Mouse (Mus musculus) kidney, embryonic 15.5 days (tissue): ENCODE data around the gene Smad6. TPM values are rescaled to one million over a fixed set of nuclear protein-coding genes. Genes with fewer than 3 reads are reported as not detected.

Experiments
- ATAC-seq: fragments of 200-750 bp; cut with Nextera tagmentation; replicated peaks from 2 replicates; pipeline ENCODE4 v1.8.0; 2017; ENCODE audit warnings: moderate TSS enrichment; ENCODE audit not compliant: low FRiP score
- H3K27ac ChIP-seq: fragments of 300-500 bp; sonication (generic); 2 replicates; pipeline ENCODE4 v1.5.1; 2015; ENCODE audit warnings: mild to moderate bottlenecking, inconsistent platforms
- H3K27me3 ChIP-seq: fragments of 300-500 bp; sonication (generic); 2 replicates; pipeline ENCODE4 v1.6.1; 2015; ENCODE audit warnings: inconsistent platforms
- H3K36me3 ChIP-seq: fragments of 300-500 bp; sonication (generic); 2 replicates; pipeline ENCODE4 v1.6.1; 2015; ENCODE audit warnings: inconsistent platforms
- H3K4me1 ChIP-seq: fragments of 300-500 bp; sonication (generic); 2 replicates; pipeline ENCODE4 v1.6.1; 2015; ENCODE audit warnings: inconsistent platforms
- H3K4me2 ChIP-seq: fragments of 300-500 bp; sonication (generic); 2 replicates; pipeline ENCODE4 v1.6.1; 2015; ENCODE audit warnings: moderate library complexity, mild to moderate bottlenecking, inconsistent platforms
- H3K4me3 ChIP-seq: fragments of 300-500 bp; sonication (generic); replicated peaks from 2 replicates; pipeline ENCODE4 v1.5.1; 2015; ENCODE audit warnings: mild to moderate bottlenecking, inconsistent platforms
- H3K9ac ChIP-seq: fragments of 300-500 bp; sonication (generic); 2 replicates; pipeline ENCODE4 v1.6.1; 2015; ENCODE audit warnings: mild to moderate bottlenecking, inconsistent platforms
- H3K9me3 ChIP-seq: fragments of 300-500 bp; sonication (generic); replicated peaks from 2 replicates; pipeline ENCODE4 v1.6.1; 2016; ENCODE audit warnings: inconsistent platforms
- WGBS: fragments of 180-500 bp; shearing (Covaris S2); methylation state at CpG from one replicate; pipeline ENCODE4 v1.1.7; 2015; ENCODE audit warnings: mixed read lengths; 5-methylcytosine and 5-hydroxymethylcytosine counted together
- polyA plus RNA-seq: library from polyadenylated mRNA; unstranded; fragments of >200 nt; fragmentation: Nextera tagmentation; extraction: Ambion mirVana; gene quantifications from 2 replicates; pipeline ENCODE4 v1.2.1, GENCODE M21; 2015

Smad6 gene
- polyA plus RNA-seq, 1 experiment from 2014 or later, result 12.3 TPM

- H3K9ac ChIP-seq, result peak overlapping the region; percentile 29
- no peaks in the 10 kb centered on the region for H3K36me3 ChIP-seq
- 10% methylated on average over 32 of the region's 32 CpGs for WGBS
- H3K4me1 ChIP-seq, result peaks cover 42% of the 10 kb centered on the region
- no peaks in the 10 kb centered on the region for H3K27me3 ChIP-seq
- no peaks in the 10 kb centered on the region for H3K9me3 ChIP-seq
- peak overlapping the region; percentile 87 for H3K27ac ChIP-seq
- H3K4me2 ChIP-seq, result peak overlapping the region; percentile 66
- H3K4me3 ChIP-seq, result peak overlapping the region; percentile 48
- ATAC-seq, result peak; percentile 95
Observed at GRCm38 (mm10) chr9:64049471-64050380, 27.9 kb upstream of the Smad6 start.

- Histone ChIP-seq H3K9me3 (no peaks in the 10 kb centered on the region), H3K4me3 (no peak overlapping the region), H3K9ac (peak overlapping the region; percentile 24; the same call in 1 of the 2 replicates), H3K4me1 (peaks cover 48% of the 10 kb centered on the region), H3K36me3 (no peaks in the 10 kb centered on the region), H3K4me2 (peak overlapping the region; percentile 24; the same call in 1 of the 2 replicates), H3K27ac (peak overlapping the region; percentile 89), H3K27me3 (no peaks in the 10 kb centered on the region)
- WGBS, result 12% methylated on average over 14 of the region's 14 CpGs
- peak; percentile 82 for ATAC-seq
Observed at GRCm38 (mm10) chr9:64045117-64045890, 23.4 kb upstream of the Smad6 start.

GRCm38 (mm10) chr9:64044343-64044742 is 22.5 kb upstream of the Smad6 start:
- no peak for ATAC-seq
- no peak overlapping the region for H3K4me2 ChIP-seq
- no peaks in the 10 kb centered on the region for H3K9me3 ChIP-seq
- H3K36me3 ChIP-seq, result no peaks in the 10 kb centered on the region
- H3K27ac ChIP-seq, result peak overlapping the region; percentile 89
- peaks cover 38% of the 10 kb centered on the region for H3K4me1 ChIP-seq
- H3K27me3 ChIP-seq, result no peaks in the 10 kb centered on the region
- no peak overlapping the region for H3K9ac ChIP-seq
- H3K4me3 ChIP-seq, result no peak overlapping the region
- WGBS, result 72% methylated on average over 8 of the region's 8 CpGs

- no peaks in the 10 kb centered on the region for H3K36me3 ChIP-seq
- WGBS, result 79% methylated on average over 4 of the region's 4 CpGs
- no peak overlapping the region for H3K4me3 ChIP-seq
- no peak overlapping the region for H3K4me2 ChIP-seq
- ATAC-seq, result no peak
- no peaks in the 10 kb centered on the region for H3K9me3 ChIP-seq
- H3K27me3 ChIP-seq, result no peaks in the 10 kb centered on the region
- H3K4me1 ChIP-seq, result peaks cover 33% of the 10 kb centered on the region
- H3K27ac ChIP-seq, result no peak overlapping the region
- no peak overlapping the region for H3K9ac ChIP-seq
Observed at GRCm38 (mm10) chr9:64042911-64043310, 21.1 kb upstream of the Smad6 start.

GRCm38 (mm10) chr9:64042216-64042615 is 20.4 kb upstream of the Smad6 start:
- ATAC-seq, result no peak
- Histone ChIP-seq H3K4me3 (no peak overlapping the region), H3K27me3 (no peaks in the 10 kb centered on the region), H3K4me1 (peaks cover 33% of the 10 kb centered on the region), H3K4me2 (no peak overlapping the region), H3K9ac (no peak overlapping the region), H3K36me3 (no peaks in the 10 kb centered on the region), H3K9me3 (no peaks in the 10 kb centered on the region), H3K27ac (no peak overlapping the region)
- WGBS, result 80% methylated on average over 8 of the region's 8 CpGs

GRCm38 (mm10) chr9:64029908-64030631 is 8.2 kb upstream of the Smad6 start:
- Histone ChIP-seq H3K27me3 (no peaks in the 10 kb centered on the region), H3K4me1 (peaks cover 5% of the 10 kb centered on the region; the same call in 1 of the 2 replicates), H3K36me3 (no peaks in the 10 kb centered on the region), H3K9me3 (no peaks in the 10 kb centered on the region), H3K27ac (no peak overlapping the region), H3K4me3 (no peak overlapping the region), H3K4me2 (no peak overlapping the region), H3K9ac (no peak overlapping the region)
- no peak for ATAC-seq
- WGBS, result 76% methylated on average over 6 of the region's 6 CpGs

- Histone ChIP-seq H3K36me3 (no peaks in the 10 kb centered on the region), H3K9ac (no peak overlapping the region)
- 8% methylated on average over 3 of the region's 3 CpGs for WGBS
Observed at GRCm38 (mm10) chr9:64025565-64025964, 3.7 kb upstream of the Smad6 start.

GRCm38 (mm10) chr9:64024976-64025375 is 3.1 kb upstream of the Smad6 start:
- Histone ChIP-seq H3K4me2 (no peak overlapping the region), H3K4me3 (no peak overlapping the region), H3K9me3 (no peaks in the 10 kb centered on the region), H3K36me3 (no peaks in the 10 kb centered on the region), H3K27me3 (no peaks in the 10 kb centered on the region), H3K27ac (no peak overlapping the region), H3K4me1 (peaks cover 27% of the 10 kb centered on the region), H3K9ac (no peak overlapping the region)
- WGBS, result 21% methylated on average over 2 of the region's 2 CpGs
- ATAC-seq, result no peak

More at GRCm38 (mm10) chr9:64025565-64025964, 3.7 kb upstream of the Smad6 start:
- Histone ChIP-seq H3K27me3 (no peaks in the 10 kb centered on the region), H3K4me1 (peaks cover 27% of the 10 kb centered on the region), H3K9me3 (no peaks in the 10 kb centered on the region), H3K27ac (no peak overlapping the region), H3K4me3 (no peak overlapping the region), H3K4me2 (no peak overlapping the region)
- no peak for ATAC-seq

GRCm38 (mm10) chr9:64022562-64023366 is 905 bp upstream of the Smad6 start:
- Histone ChIP-seq H3K4me2 (peak overlapping the region; percentile 93), H3K27me3 (no peaks in the 10 kb centered on the region), H3K4me1 (peaks cover 42% of the 10 kb centered on the region), H3K36me3 (no peaks in the 10 kb centered on the region), H3K9ac (peak overlapping the region; percentile 60), H3K4me3 (peak overlapping the region; percentile 86), H3K27ac (peak overlapping the region; percentile 98), H3K9me3 (no peaks in the 10 kb centered on the region)
- peak; percentile 80 for ATAC-seq
- under 1% methylated on average over 53 of the region's 54 CpGs for WGBS

GRCm38 (mm10) chr9:64021319-64021850 is 474 bp downstream of the Smad6 start:
- WGBS, result 0% methylated on average over 32 of the region's 32 CpGs
- peaks cover under 1% of the 10 kb centered on the region; the same call in 1 of the 2 replicates for H3K36me3 ChIP-seq
- no peak for ATAC-seq
- H3K9me3 ChIP-seq, result no peaks in the 10 kb centered on the region
- peak overlapping the region; percentile 93 for H3K4me2 ChIP-seq
- peaks cover 56% of the 10 kb centered on the region for H3K4me1 ChIP-seq
- peak overlapping the region; percentile 99 for H3K9ac ChIP-seq
- H3K27me3 ChIP-seq, result no peaks in the 10 kb centered on the region
- peak overlapping the region; percentile 98 for H3K27ac ChIP-seq
- peak overlapping the region; percentile 86 for H3K4me3 ChIP-seq
